Mouse (Mus musculus): ENCODE measurements around the gene Plekhh1.

GRCm38 (mm10) chr12:79046171-79046570 lies 17.2 kb downstream of the Plekhh1 start:
- no peak for TF ChIP-seq RCOR1 (conservative IDR thresholded peaks at IDR 0.05; ENCODE audit: low read depth, low read length)
- TF ChIP-seq CTCF (conservative IDR thresholded peaks at IDR 0.05 in 1 of 2, IDR thresholded peaks at IDR 0.05 in 1 of 2; ENCODE audit: low read depth in 2 of 2, low read length in 2 of 2), result no peak
- TF ChIP-seq USF1 (IDR thresholded peaks at IDR 0.05; ENCODE audit: low read depth, low read length), result no peak
- no peak for TF ChIP-seq POLR2A (IDR thresholded peaks at IDR 0.05; ENCODE audit: low read depth, low read length)
- TF ChIP-seq ZC3H11A (IDR thresholded peaks at IDR 0.05; ENCODE audit: low read depth, low read length), result no peak
- TF ChIP-seq TCF12 (IDR thresholded peaks at IDR 0.05; ENCODE audit: low read depth, low read length), result no peak
- TF ChIP-seq ELF1 (IDR thresholded peaks at IDR 0.05; ENCODE audit: low read depth, low read length), result no peak
- TF ChIP-seq MAZ (IDR thresholded peaks at IDR 0.05; ENCODE audit: low read depth, low read length), result no peak
- TF ChIP-seq EP300 (IDR thresholded peaks at IDR 0.05; ENCODE audit: low read length), result no peak
